Mouse (Mus musculus) splenic B cell, adult 2 months (primary cell): ENCODE data around the gene Ccdc162.

ENCODE experiments used
- DNase-seq: peaks from one replicate; pipeline ENCODE4 v3.0.0-alpha.2; 2011; ENCODE audit warnings: low read depth, low spot score
- H3K27me3 ChIP-seq: 2 replicates; pipeline ENCODE4 v1.6.1; 2012; ENCODE audit warnings: mild to moderate bottlenecking, low read length, moderate library complexity, mixed read lengths; ENCODE audit not compliant: control insufficient read depth, poor library complexity, insufficient read depth, severe bottlenecking
- H3K36me3 ChIP-seq: 2 replicates; pipeline ENCODE4 v1.6.1; 2012; ENCODE audit warnings: mild to moderate bottlenecking, low read length, moderate library complexity, mixed read lengths; ENCODE audit not compliant: control insufficient read depth, poor library complexity, insufficient read depth, severe bottlenecking

Ccdc162 gene

GRCm38 (mm10) chr10:41716029-41716897 is at the start of gene Ccdc162:
Gene Ccdc162 (minus strand): TSS chr10:41716634.
- H3K36me3 ChIP-seq = peaks cover 2% of the 10 kb centered on the region
- no peak for DNase-seq
- no peaks in the 10 kb centered on the region for H3K27me3 ChIP-seq

- Histone ChIP-seq H3K36me3 (no peaks in the 10 kb centered on the region), H3K27me3 (no peaks in the 10 kb centered on the region)
- no peak for DNase-seq
Observed at GRCm38 (mm10) chr10:41765586-41765985, 49.2 kb upstream of the Ccdc162 start.

- H3K27me3 ChIP-seq = no peaks in the 10 kb centered on the region
- H3K36me3 ChIP-seq = no peaks in the 10 kb centered on the region
- DNase-seq = no peak
Observed at GRCm38 (mm10) chr10:41763741-41764385, 47.4 kb upstream of the Ccdc162 start.

DNA sequence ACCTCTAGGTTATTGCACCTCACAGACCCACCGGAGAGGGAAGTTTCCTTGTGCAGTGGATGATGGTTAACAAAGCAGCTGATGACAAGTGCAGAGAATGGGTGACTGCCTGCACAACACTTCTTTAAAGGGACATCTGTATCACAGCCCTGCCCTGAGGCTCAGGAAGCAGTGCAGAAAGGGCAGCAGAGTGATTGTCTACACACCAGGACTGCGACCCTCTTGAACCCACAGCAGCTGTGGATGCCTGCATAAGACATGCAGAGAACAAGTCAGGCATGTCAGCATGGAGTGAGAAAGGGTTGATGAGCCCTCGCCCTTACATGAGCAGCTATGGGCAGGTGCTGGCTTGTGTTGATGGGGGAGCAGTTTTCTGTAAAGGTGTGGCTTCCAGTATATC is 44.4 kb upstream of the Ccdc162 start:
- no peaks in the 10 kb centered on the region for H3K27me3 ChIP-seq
- no peaks in the 10 kb centered on the region for H3K36me3 ChIP-seq
- DNase-seq = no peak

DNA sequence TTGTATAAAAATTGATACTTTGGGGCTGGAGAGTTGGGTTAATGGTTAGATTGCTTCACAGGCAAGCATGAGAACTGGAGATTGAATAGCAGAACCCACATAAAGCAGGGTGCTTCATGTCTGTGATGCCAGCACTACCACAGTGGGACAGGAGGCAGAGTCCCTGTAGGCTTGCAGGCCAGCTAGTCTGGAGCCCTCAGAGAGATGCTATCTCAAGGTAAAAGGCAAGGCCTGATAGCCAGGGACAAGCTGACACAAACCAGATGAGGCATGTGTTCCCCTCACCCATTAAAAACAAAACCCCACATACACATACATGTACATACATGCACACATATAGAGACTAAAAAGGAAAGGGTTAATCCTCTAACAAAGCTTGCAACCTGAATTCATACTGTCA is 41.6 kb upstream of the Ccdc162 start:
- DNase-seq = no peak

DNA sequence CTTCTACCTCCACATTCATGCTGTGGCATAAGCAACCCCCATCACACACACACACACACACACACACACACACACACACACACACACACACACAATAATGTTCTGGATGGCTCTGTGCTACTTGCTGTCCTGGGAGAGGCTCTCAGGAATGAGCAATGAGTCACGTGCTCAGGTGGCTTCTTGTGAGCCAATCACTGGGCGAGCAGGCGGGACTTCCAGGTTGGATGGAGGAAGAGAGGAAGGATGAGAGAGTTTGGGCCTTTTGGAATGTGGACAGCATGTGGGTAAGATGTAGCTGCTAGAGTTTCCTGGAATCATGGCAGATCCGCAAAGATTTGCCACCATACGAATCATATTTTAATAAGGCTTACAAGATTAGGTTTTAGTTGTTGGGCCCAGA is 40.8 kb upstream of the Ccdc162 start:
- no peak for DNase-seq
- no peaks in the 10 kb centered on the region for H3K27me3 ChIP-seq
- no peaks in the 10 kb centered on the region for H3K36me3 ChIP-seq

More for the DNA sequence above, 41.6 kb upstream of the Ccdc162 start:
- Histone ChIP-seq H3K36me3 (no peaks in the 10 kb centered on the region), H3K27me3 (no peaks in the 10 kb centered on the region)

- H3K36me3 ChIP-seq = no peaks in the 10 kb centered on the region
- H3K27me3 ChIP-seq = no peaks in the 10 kb centered on the region
- peak; percentile 37 for DNase-seq
Observed at GRCm38 (mm10) chr10:41751867-41752480, 35.5 kb upstream of the Ccdc162 start.

GRCm38 (mm10) chr10:41749306-41749705 is 32.9 kb upstream of the Ccdc162 start:
- H3K36me3 ChIP-seq = no peaks in the 10 kb centered on the region
- DNase-seq = no peak

DNA sequence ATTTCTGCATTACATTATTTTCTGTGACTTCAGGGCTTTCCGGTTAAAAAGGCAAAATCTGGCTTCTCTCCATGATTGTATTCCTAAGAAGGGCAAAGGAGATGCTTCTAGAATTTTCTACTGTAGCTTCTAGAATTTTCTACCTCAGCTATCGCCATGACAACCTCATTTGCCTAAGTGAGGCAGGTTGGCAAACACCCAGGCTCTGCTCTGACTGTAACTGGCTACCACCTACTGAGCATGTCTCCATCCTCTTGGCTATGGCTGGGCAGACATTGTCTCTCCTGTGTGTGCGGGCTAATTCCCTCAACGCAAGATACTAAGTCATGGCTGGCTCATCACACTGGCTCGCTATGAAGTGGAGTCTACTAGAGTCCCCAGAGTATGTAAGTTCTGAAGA is 30.1 kb upstream of the Ccdc162 start:
- no peak for DNase-seq
- no peaks in the 10 kb centered on the region for H3K36me3 ChIP-seq
- no peaks in the 10 kb centered on the region for H3K27me3 ChIP-seq

More at GRCm38 (mm10) chr10:41749306-41749705, 32.9 kb upstream of the Ccdc162 start:
- no peaks in the 10 kb centered on the region for H3K27me3 ChIP-seq

- DNase-seq = no peak
- H3K27me3 ChIP-seq = no peaks in the 10 kb centered on the region
- no peaks in the 10 kb centered on the region for H3K36me3 ChIP-seq
Observed at GRCm38 (mm10) chr10:41744006-41744405, 27.6 kb upstream of the Ccdc162 start.

GRCm38 (mm10) chr10:41740221-41740620 is 23.8 kb upstream of the Ccdc162 start:
- DNase-seq = no peak
- H3K27me3 ChIP-seq = no peaks in the 10 kb centered on the region
- no peaks in the 10 kb centered on the region for H3K36me3 ChIP-seq

DNA sequence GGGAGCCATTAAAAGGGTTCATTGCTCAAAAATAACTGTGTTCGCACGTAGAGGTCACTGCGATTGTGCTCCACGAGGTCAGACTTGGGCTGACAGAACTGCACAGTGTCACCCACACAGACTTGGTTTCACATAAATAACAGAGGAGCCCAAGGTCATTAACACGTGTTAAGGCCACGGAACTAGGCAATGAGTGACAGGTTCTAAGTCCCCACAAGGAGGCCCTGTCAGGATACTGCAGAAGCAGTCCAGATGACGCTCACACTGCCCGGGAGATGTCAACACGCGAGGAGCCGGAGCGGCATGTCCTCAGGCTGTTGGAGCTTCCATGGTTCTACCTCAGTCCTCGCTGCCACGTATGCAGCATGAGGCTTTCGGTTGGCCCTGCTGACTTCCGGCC is 20.8 kb upstream of the Ccdc162 start:
- H3K27me3 ChIP-seq = no peaks in the 10 kb centered on the region
- no peaks in the 10 kb centered on the region for H3K36me3 ChIP-seq

DNA sequence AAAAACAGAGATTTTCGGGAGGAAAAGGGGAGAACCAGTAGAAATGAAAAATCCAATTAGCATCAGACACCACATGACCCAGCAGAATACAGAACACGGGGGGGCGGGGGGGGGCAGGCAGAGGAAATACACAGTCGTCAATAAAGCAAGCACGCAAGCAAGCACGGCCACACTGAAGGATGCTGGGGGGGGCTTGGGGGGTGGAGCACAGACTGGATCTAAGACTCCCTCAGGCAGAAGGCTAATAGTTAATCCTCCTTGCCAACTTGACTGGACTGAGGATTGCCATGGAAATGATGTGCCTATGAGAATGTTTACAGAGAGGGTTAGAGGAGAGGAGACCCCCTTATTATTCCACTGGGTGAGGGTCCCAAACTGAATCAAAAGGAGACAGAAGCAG is 19.0 kb upstream of the Ccdc162 start:
- DNase-seq = no peak
- H3K36me3 ChIP-seq = no peaks in the 10 kb centered on the region
- H3K27me3 ChIP-seq = no peaks in the 10 kb centered on the region

More for the DNA sequence above, 20.8 kb upstream of the Ccdc162 start:
- DNase-seq = no peak

DNA sequence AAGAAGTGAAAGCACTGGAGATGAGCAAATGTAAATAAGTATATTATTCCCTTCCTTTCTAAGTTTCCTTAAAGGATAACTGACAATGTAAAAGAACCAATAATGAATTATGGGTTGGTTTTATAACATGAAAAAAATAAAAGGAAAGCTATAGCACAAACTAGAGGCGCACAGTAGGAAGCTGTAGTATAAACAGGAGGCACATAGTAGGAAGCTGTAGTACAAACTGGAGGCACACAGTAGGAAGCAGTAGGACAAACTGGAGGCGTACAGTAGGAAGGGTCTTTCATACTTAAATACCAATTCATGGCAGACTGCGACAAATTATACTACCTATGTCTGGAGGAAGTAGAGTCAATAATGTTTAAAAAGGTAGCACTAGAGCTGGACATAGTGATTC is 16.8 kb upstream of the Ccdc162 start:
- no peak for DNase-seq

GRCm38 (mm10) chr10:41731932-41732331 is 15.5 kb upstream of the Ccdc162 start:
- H3K36me3 ChIP-seq = peaks cover 2% of the 10 kb centered on the region
- no peaks in the 10 kb centered on the region for H3K27me3 ChIP-seq
- DNase-seq = no peak

More for the DNA sequence above, 16.8 kb upstream of the Ccdc162 start:
- H3K27me3 ChIP-seq = no peaks in the 10 kb centered on the region
- H3K36me3 ChIP-seq = no peaks in the 10 kb centered on the region
